Mouse (Mus musculus) fibroblast of lung, adult 2 months (primary cell): Measurements from ENCODE around the gene Asic3.
"Not testable (repeated sequence)": the region's sequence is repeated elsewhere in the genome, so short reads cannot be mapped to it uniquely, and the experiment has no call there.

ENCODE experiments used
- DNase-seq: peaks from one replicate; pipeline ENCODE4 v3.0.0-alpha.2; 2011; ENCODE audit warnings: low read depth

Asic3 gene

DNA sequence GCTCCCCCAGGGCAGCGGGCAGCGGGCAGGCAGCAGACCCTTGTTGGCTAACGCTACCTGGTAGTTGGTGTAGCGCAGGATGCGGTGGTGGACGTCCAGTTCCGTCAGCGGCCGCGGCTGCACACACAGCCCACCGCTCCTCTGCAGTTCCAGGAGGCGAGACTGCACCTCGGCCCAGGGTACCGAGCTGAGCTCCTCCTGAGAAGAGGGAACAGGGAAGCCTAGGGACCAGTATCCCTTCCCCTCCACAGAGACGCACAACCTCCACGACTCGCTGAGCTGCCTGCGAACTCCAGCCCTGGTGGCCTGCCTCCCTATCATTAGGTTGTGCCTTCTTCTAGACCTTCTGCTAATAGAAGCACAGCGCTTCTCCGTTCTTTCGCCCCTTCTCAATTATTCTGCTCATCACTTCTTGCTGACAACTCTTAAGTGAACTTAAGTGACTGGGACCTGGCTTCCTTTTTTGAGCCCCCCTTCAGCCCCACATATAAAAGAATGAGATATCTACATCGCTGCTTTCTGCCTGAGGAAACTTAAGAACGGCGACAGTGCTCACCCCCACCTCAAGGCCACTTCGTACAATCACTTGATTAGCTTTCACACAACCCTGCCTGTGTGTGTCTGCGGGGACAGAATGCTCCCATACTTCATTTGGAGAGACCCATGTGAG lies 24.8 kb upstream of the Asic3 start:
- no peak for DNase-seq

DNA sequence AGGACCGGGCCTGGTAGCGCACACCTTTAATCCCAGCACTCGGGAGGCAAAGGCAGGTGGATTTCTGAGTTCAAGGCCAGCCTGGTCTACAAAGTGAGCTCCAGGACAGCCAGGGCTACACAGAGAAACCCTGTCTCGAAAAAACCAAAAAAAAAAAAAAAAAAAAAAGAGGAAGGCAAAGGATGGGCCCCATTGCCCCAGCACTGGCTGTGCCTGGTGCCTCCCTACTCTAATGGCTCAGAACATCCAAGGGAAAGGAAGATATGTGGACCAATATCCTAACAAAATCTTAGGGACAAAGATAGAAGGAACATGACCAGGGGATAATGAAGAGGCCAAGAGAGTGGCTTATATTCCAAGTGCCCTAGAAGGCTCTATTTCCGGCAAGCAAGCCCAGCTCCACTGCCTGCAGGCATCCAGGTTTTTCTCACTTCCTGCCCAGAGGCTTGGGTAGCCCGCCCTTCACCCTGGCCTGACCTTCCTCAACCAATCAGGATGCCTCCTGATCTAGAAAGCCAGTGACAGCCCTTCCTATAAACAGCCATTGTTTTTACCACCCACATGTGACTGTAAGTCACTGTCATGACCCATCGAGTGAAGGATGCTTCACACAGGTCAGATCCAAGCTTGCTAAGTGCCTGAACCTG lies 24.1 kb upstream of the Asic3 start:
- no peak for DNase-seq

DNA sequence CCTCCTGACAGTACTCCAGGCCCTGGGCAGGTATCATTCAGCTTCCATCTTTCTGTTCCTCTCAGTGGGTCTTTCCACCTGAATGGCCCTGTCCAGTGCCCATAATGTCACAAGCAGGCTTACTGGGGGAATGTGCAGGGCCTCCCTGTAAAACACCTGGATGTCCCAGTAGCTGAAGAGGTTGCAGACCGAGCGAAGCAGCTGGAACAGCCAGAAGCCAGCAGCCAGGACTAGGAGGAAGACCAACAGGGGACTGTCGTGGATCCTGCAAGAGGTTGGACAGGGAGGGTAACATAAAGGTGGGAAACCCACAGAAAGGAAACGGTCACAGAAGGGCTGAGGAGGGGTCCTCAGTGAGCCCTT lies 23.6 kb upstream of the Asic3 start:
- DNase-seq: no peak

DNA sequence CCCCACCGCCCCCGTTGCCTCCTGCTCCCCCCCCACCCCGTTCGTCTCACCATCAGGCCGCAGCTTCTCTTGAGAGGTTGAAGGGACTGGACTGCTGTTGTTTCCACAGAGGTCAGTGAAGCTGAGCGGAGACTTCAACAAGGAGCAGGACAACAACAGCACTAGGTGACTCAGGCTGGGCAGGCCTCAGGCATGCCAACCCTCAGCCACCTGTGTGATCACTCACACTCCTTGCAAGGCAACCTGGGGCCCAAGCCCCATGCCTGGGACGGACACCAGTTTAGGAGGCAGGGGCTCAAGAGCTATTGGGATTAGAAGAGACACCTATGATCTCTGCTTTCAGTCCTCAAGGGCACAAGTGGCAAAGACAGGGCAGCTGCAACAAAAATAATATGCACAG lies 21.3 kb upstream of the Asic3 start, which contains the start of gene Atg9b:
Atg9b (minus strand) TSS at position 280 of the 400 bp plus-strand sequence.
- no peak for DNase-seq

DNA sequence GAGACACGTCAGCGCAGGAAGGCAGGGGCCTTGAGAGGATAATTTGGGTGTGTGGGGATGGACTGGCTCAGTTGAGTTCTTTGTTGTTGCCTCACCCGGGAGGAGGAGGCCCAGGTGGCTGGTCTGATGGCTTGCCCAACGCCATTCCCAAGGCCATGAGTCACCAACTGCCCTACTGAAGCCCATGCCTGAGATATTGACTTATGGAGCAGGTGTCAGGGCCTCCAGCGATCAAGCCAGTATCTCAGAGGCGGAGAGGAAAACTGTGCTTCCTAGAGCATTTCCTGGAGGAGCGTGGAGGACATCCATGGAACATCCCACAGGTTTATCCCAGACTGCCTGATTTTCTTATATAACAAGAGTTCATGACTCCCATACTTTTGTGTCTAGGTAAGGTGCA lies 20.5 kb upstream of the Asic3 start:
- no peak for DNase-seq

DNA sequence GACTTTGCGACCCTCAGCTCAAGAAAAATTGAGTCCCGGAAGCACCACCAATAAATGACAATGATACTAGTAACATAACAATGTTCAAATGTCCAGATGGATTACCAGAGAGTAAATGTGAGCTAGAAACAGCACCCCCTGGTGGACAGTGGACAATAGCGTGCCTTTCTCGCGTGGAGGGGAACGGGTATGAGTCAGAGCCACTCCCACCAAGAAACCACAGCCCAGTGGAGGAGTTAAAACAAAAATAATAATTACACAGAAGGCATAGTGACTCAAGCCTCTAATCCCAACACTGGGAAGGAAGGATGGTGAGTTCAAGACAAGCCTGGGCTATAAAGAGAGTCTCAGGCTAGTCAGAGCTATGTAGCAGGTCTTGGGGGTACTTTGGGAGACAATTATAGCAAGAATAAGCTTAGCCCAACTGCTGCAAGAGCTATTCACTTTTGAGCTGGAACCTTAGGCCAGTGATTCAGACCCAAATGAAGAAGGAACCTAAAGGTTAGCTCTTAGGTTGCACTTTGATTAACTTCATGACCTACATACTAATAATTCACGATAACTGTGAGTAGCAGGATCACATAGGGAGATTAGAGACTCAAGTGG lies 19.7 kb upstream of the Asic3 start, which contains the start of gene Abcb8:
Abcb8 (plus strand) TSS at position 272 of the 606 bp plus-strand sequence.
- peak; percentile 77 for DNase-seq

DNA sequence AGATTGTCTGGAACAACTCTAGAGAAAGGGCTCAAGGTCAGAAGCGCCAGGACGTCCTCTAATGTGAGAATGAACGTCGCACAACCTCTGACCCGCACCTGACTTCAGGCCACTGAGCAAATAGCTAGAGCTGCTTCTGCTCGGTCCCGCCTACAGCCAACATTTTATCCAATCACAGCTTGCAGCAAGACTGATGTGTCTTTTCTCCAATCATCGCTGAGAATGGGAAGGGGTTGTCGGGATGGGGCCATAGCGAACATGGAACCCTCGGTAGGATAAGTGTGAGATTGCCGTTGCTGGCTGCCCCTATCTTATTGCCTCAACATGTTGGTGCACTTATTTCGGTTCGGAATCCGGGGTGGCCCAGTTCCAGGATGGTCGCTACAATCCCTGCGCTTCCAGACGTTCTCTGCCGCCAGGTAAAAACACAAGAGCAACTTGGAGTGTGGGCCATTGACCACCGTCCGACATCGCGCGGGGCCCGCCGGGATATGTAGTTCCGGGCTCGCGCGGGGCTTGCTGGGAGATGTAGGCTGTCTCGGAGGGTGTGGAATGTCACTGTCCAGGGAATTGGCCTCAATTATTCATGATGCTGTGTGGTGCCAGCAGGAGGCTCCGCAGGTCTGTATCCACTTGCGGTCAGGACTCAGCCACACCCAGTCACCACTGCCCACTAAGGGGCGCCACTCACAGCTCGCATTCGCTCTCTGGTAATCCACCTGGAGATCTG lies 18.9 kb upstream of the Asic3 start:
- DNase-seq: peak; percentile 98

DNA sequence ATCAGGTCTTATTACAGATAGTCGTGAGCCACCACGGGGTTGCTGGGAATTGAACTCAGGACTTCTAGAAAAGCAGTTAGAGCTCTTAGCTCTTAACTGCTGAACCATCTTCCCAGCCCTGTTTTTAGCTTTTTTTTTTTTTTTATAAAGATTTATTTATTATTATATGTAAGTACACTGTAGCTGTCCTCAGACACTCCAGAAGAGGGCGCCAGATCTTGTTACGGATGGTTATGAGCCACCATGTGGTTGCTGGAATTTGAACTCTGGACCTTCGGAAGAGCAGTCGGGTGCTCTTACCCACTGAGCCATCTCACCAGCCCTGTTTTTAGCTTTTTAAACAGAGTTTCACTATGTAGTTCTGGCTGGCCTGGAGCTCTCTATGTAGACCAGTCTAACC lies 16.9 kb upstream of the Asic3 start:
- DNase-seq: not testable (repeated sequence)

DNA sequence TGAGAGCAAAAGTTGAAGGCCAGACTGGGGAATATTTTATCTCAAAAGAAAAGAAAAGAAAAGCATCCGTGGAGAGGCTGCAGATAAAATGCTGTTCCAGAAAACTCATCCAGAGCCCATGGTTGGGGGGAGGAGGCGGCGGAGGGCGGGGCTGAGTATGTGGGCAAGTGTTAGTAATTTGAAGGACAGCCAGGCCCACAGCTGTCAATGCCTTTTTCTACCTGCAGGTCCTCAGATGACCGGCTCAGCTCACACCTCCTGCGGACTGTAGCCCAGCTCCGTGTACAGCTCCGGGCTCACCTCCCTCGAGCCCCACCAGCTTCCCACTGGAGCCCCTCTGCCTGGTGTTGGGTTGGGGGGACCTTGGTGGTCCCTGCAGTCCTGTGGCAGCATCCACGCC lies 13.5 kb upstream of the Asic3 start:
- DNase-seq: no peak

DNA sequence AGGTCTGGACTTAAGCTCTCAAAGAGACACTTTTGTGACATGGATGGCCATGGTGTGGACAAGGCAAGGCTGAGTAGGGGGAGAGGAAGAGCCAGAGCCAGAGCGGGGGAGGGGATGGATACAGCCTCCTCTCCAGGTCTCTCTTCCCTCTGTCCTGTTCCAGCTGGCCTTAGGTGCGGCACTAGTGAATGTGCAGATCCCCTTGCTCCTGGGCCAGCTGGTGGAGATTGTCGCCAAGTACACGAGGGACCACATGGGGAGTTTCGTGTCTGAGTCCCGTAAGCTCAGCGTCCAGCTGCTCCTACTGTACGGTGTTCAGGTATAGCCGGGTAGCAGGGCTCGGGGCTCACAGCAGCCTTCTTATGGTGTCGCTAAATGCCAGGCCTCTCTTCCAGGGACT lies 12.8 kb upstream of the Asic3 start:
- DNase-seq: no peak

DNA sequence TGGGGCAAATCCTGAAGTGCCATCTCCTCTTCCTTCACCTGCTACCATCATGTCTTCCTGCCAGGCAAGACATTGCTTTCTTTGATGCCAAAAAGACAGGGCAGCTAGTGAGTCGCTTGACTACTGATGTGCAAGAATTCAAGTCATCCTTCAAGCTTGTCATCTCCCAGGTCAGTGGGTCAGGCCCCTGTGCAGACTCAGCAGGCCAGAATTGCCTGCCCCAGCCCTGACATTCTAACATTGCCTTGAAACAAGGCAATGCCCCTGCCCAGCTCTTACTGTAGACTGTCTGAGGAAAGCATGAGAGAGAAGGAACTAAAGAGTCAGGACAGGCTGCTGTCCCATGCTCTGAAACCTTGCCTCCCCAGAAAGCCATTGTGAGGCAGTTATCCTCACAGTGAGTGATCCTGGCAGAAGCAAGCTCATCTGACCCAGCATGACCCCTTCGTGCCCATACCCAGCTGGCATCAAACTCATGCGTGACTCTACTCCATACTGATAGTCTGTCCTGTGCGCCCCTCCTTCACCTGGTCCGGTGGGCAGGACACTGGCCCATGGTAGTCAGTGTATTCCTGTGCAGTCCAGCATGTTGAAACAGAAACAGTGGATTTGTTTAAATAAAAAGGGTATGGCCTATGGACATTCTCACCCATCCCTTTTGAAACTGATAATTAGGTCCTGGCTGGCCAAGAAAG lies 12.1 kb upstream of the Asic3 start:
- no peak for DNase-seq

DNA sequence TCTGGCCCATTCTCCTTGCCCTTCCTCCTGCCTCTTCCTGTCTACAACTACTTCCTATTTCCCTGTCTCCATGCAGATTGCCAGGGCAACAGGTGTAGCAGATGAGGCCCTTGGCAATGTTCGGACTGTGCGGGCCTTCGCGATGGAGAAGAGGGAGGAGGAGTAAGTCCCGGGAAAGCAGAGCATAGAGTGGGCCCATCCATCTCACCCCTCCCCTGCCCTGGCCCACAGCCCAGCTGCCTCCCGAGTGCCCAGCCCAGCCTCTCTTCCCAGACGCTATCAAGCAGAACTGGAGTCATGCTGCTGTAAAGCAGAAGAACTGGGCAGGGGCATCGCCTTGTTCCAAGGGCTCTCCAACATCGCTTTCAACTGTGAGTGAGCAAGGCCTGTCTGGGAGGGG lies 11.2 kb upstream of the Asic3 start:
- no peak for DNase-seq

DNA sequence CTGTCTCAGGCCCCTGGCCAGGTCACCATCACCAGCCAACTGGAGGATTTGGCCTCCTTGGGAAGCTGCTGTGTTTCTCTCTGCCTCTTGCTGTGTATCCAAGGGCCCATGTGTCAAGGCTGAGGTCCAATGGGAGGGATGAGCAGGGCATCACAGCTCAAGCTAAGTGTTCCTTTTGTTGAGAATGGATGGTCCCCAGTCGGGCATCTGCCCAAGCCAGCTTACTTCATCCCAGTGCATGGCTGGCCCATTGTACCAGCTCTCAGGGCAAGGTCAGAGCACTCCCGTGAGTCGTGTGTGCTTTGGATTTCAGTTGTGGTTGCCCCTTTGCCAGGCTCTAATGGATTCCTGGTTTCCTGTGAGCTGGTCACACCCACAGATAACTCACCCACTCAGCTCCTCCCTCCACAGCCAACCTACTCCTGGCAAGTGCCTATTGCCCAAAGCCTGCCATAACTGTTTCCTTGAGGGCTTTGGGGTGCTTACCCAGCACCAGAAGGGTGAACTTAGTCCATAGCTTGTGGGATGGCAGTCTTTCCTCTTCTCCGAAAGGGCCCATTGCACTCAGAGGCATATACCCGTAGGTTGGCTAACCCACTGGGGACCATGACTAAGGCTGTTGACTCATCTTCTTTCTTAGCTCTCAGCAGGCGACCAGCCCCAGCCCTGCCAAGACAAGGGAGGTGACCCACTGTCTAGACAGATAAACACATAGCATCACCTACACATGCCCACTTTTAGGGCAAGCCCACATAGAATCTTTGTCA lies 8.4 kb upstream of the Asic3 start:
- DNase-seq: no peak

DNA sequence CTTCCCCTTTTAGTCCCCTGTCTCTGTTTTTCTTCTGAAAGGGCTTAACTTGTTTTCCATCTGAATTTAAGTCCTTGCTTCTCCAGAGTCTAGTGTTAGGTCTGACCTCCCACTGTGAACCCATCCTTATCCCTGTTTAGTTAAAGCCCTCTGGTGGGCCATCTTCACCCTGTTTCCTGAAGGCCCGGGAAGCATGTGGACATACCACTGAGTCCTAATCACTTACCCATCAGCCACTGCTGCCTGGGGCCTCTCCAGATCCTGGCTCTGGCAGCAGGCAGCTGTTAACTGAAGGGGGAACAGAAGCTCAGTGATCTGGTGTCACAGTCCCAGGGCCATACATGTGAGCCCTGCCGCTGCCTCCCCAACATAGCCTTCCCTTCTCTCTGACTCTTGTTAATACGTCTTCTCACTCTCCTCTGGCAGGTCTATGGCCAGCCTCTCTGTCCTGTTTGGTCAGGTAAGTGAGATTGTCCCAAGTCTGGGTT lies 7.8 kb upstream of the Asic3 start:
- DNase-seq: no peak

DNA sequence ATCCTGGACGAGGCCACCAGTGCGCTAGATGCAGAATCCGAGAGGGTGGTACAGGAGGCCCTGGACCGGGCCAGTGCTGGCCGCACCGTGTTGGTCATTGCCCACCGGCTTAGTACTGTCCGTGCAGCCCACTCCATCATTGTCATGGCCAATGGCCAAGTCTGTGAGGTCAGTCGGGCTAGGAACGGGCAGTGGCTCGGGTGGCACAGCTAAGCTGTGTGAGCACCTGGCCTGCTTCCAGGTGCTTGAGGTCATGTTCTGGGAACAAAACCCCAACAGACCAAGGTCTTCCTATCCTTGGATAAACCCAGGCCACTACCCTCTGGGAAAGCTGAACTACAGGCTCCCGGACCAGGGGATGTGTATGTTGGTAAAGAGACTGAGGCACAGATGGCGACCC lies 4.5 kb upstream of the Asic3 start:
- DNase-seq: no peak

DNA sequence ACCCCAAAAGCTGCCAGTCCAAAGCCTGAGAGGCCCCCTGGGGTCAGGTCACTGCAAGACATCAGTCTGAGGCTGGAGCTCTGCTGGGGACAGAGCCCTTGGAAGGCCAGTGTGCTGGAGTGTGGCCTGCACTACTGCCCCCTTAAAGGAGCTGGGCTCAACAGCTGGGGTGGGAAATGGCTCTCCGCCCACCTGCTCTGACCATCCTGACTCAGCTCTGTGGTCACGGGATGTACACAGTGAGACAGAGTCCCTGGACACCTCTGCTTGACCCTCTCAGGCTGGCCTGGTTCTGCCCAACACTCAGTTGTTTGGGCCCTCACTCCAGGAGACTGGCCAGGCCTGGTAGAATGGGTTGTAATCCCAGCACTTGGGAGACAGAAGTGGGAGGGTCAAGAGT lies 3.7 kb upstream of the Asic3 start:
- DNase-seq: no peak

DNA sequence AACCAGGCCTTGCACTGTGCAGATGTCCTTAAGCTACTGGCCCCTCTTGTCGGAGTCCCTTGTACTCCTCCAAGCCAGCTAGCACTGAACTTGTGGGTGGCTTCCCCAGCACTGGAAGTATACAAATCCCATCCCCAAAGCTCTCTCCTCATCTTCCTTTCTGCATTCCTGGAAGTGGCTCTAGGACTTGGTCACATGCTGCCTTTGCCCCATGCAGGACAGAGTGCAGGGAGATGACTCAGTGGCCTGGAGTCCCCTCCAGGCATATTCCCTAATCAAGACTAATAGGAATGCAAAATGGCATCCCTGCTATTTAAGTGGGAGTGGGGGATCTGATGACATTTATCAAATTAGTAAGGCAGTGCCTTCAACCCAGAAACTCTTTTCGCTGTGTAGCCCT lies 1.1 kb upstream of the Asic3 start:
- DNase-seq: no peak

DNA sequence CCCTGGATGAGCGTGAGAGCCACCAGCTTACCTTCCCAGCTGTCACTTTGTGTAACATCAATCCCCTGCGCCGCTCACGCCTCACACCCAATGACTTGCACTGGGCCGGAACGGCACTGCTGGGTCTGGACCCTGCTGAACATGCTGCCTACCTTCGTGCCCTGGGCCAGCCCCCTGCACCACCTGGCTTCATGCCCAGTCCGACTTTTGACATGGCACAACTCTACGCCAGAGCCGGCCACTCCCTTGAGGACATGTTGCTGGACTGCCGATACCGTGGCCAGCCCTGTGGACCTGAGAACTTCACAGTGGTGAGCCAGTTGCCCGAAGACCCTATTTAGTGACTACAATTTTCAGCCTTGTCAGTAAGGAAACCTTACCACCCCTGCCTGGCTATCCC lies 746 bp downstream of the Asic3 start:
- no peak for DNase-seq

DNA sequence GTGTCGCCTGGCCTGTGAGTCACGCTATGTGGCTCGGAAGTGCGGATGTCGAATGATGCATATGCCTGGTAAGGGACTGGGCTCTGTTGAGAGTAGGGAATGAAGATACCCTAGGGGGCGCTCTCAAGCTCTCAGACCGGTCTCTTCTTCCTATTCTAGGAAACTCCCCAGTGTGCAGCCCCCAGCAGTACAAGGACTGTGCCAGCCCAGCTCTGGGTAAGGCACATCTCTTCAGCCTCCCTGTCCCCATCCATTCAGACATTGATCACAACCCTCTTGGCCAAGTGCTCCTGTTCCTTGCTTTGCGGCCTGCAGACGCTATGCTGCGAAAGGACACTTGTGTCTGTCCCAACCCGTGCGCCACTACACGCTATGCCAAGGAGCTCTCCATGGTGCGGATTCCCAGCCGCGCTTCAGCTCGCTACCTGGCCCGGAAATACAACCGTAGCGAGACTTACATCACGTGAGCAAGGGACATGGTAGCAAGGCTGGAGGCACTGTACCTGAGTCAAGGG lies 3.1 kb downstream of the Asic3 start:
- DNase-seq: no peak

DNA sequence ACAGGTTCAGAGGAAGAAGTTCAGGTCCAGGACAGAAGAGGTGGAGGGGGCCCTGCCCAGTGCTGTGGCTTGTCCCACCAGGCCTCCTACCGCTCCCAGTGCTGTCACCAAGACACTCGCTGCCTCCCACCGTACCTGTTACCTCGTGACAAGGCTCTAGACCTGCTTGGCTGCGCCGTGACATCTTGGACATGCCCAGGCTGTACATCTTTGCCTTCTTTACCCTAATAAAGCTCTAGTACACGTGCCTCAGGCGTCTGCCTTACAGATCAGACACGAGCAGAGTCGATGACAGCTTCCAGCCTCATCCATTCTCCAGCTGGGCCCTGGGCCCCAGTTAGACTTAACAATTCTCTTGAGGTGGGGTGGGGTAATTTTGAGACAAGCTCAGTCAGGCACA lies 4.4 kb downstream of the Asic3 start:
- DNase-seq: no peak

DNA sequence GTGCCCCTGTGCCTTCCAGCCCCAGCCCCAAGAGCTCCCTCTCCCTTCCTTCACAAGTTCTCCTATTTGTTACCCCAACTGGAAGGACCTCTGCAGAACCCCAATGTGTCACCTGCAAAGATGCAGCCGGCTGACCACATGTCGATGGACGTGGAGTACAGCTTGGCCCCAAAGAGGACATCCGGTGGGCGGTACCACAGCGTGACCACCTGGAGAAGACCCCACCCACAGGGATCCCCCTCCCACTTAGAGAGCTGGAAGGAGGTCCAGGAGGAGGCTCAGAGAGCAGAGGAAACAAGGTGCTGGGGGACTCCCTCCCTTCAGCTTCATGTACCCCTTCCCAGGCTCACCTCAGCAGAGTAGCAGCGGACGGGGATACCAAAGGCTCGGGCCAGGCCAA lies 7.2 kb downstream of the Asic3 start:
- DNase-seq: no peak
